Mouse (Mus musculus): ENCODE data around the gene Snx15. TPM values are rescaled to one million over a fixed set of nuclear protein-coding genes. Genes with fewer than 3 reads are reported as not detected.

The Snx15 gene
- polyA plus RNA-seq, 1 experiment from 2014 or later, result 64.3 TPM

- ATAC-seq, result no peak
- no peaks in the 10 kb centered on the region for H3K27me3 ChIP-seq (replicated peaks; ENCODE audit: control insufficient read depth, insufficient read depth, low read length)
- peak overlapping the region; percentile 61 for H3K4me3 ChIP-seq (ENCODE audit: low read length)
- no peaks in the 10 kb centered on the region for H3K9me3 ChIP-seq (ENCODE audit: control insufficient read depth, low read length)
- no peaks in the 10 kb centered on the region for H3K4me1 ChIP-seq (ENCODE audit: control insufficient read depth, insufficient read depth, low read depth, low read length)
- peak overlapping the region; percentile 91; the same call in 1 of the 2 replicates for H3K27ac ChIP-seq (ENCODE audit: low read depth, low read length)
- peak overlapping the region; percentile 61 for H3K4me2 ChIP-seq (ENCODE audit: low read length)
- H3K9ac ChIP-seq (ENCODE audit: low read depth, low read length), result peak overlapping the region; percentile 75; the same call in 1 of the 2 replicates
- H3K36me3 ChIP-seq (ENCODE audit: control insufficient read depth, insufficient read depth, low read length), result no peaks in the 10 kb centered on the region
- WGBS, result 72% methylated on average over 10 of the region's 10 CpGs
Measured at GRCm38 (mm10) chr19:6126789-6127580, 1.1 kb downstream of the Snx15 start.

GRCm38 (mm10) chr19:6126289-6126688 is 1.8 kb downstream of the Snx15 start:
- no peak overlapping the region for H3K4me3 ChIP-seq (ENCODE audit: low read length)
- WGBS, result 19% methylated on average over 4 of the region's 4 CpGs
- no peaks in the 10 kb centered on the region for H3K9me3 ChIP-seq (ENCODE audit: control insufficient read depth, low read length)
- no peak overlapping the region for H3K27ac ChIP-seq (ENCODE audit: low read depth, low read length)
- H3K27me3 ChIP-seq (replicated peaks; ENCODE audit: control insufficient read depth, insufficient read depth, low read length), result no peaks in the 10 kb centered on the region
- ATAC-seq, result no peak
- H3K4me2 ChIP-seq (ENCODE audit: low read length), result no peak overlapping the region
- H3K4me1 ChIP-seq (ENCODE audit: control insufficient read depth, insufficient read depth, low read depth, low read length), result no peaks in the 10 kb centered on the region
- H3K36me3 ChIP-seq (ENCODE audit: control insufficient read depth, insufficient read depth, low read length), result no peaks in the 10 kb centered on the region
- no peak overlapping the region for H3K9ac ChIP-seq (ENCODE audit: low read depth, low read length)

GRCm38 (mm10) chr19:6124898-6125297 is 3.2 kb downstream of the Snx15 start:
- Histone ChIP-seq H3K4me2 (ENCODE audit: low read length) (no peak overlapping the region), H3K9me3 (ENCODE audit: control insufficient read depth, low read length) (no peaks in the 10 kb centered on the region), H3K27me3 (replicated peaks; ENCODE audit: control insufficient read depth, insufficient read depth, low read length) (no peaks in the 10 kb centered on the region), H3K4me3 (ENCODE audit: low read length) (no peak overlapping the region), H3K27ac (ENCODE audit: low read depth, low read length) (no peak overlapping the region), H3K4me1 (ENCODE audit: control insufficient read depth, insufficient read depth, low read depth, low read length) (no peaks in the 10 kb centered on the region), H3K36me3 (ENCODE audit: control insufficient read depth, insufficient read depth, low read length) (0 out of 2 replicates have a peak, but pooled peaks cover 6% of the 10 kb centered on the region), H3K9ac (ENCODE audit: low read depth, low read length) (no peak overlapping the region)
- no peak for ATAC-seq
- WGBS, result 75% methylated on average over 2 of the region's 2 CpGs

- no peak overlapping the region for H3K9ac ChIP-seq (ENCODE audit: low read depth, low read length)
- WGBS, result 57% methylated on average over 8 of the region's 8 CpGs
- no peaks in the 10 kb centered on the region for H3K27me3 ChIP-seq (replicated peaks; ENCODE audit: control insufficient read depth, insufficient read depth, low read length)
- no peak overlapping the region for H3K4me3 ChIP-seq (ENCODE audit: low read length)
- 0 out of 2 replicates have a peak, but pooled peaks cover 6% of the 10 kb centered on the region for H3K36me3 ChIP-seq (ENCODE audit: control insufficient read depth, insufficient read depth, low read length)
- peaks cover 4% of the 10 kb centered on the region for H3K4me1 ChIP-seq (ENCODE audit: control insufficient read depth, insufficient read depth, low read depth, low read length)
- H3K27ac ChIP-seq (ENCODE audit: low read depth, low read length), result 0 out of 2 replicates have a peak overlapping the region, but pooled peaks have one; percentile 16
- H3K9me3 ChIP-seq (ENCODE audit: control insufficient read depth, low read length), result no peaks in the 10 kb centered on the region
- ATAC-seq, result no peak
- no peak overlapping the region for H3K4me2 ChIP-seq (ENCODE audit: low read length)
Measured at GRCm38 (mm10) chr19:6123330-6123729, 4.8 kb downstream of the Snx15 start.

GRCm38 (mm10) chr19:6121761-6122160 is 6.3 kb downstream of the Snx15 start:
- H3K27ac ChIP-seq (ENCODE audit: low read depth, low read length), result no peak overlapping the region
- H3K4me1 ChIP-seq (ENCODE audit: control insufficient read depth, insufficient read depth, low read depth, low read length), result peaks cover 11% of the 10 kb centered on the region
- H3K4me2 ChIP-seq (ENCODE audit: low read length), result no peak overlapping the region
- no peak overlapping the region for H3K9ac ChIP-seq (ENCODE audit: low read depth, low read length)
- no peaks in the 10 kb centered on the region for H3K9me3 ChIP-seq (ENCODE audit: control insufficient read depth, low read length)
- 0 out of 2 replicates have a peak, but pooled peaks cover 6% of the 10 kb centered on the region for H3K36me3 ChIP-seq (ENCODE audit: control insufficient read depth, insufficient read depth, low read length)
- 40% methylated on average over 18 of the region's 19 CpGs for WGBS
- ATAC-seq, result no peak
- H3K4me3 ChIP-seq (ENCODE audit: low read length), result no peak overlapping the region
- H3K27me3 ChIP-seq (replicated peaks; ENCODE audit: control insufficient read depth, insufficient read depth, low read length), result no peaks in the 10 kb centered on the region

- Histone ChIP-seq H3K9me3 (ENCODE audit: control insufficient read depth, low read length) (no peaks in the 10 kb centered on the region), H3K36me3 (ENCODE audit: control insufficient read depth, insufficient read depth, low read length) (peaks cover 23% of the 10 kb centered on the region), H3K27ac (ENCODE audit: low read depth, low read length) (peak overlapping the region; percentile 94), H3K4me1 (ENCODE audit: control insufficient read depth, insufficient read depth, low read depth, low read length) (peaks cover 15% of the 10 kb centered on the region), H3K27me3 (replicated peaks; ENCODE audit: control insufficient read depth, insufficient read depth, low read length) (no peaks in the 10 kb centered on the region), H3K9ac (ENCODE audit: low read depth, low read length) (peak overlapping the region; percentile 90), H3K4me2 (ENCODE audit: low read length) (peak overlapping the region; percentile 90), H3K4me3 (ENCODE audit: low read length) (peak overlapping the region; percentile 89)
- ATAC-seq, result peak; percentile 66; the same call in 1 of the 2 replicates
- under 1% methylated on average over 8 of the region's 8 CpGs for WGBS
Measured at GRCm38 (mm10) chr19:6118677-6119185, 9.4 kb downstream of the Snx15 start.

GRCm38 (mm10) chr19:6117986-6118676 is 10.0 kb downstream of the Snx15 start, which contains the start of gene Sac3d1:
Sac3d1 (minus strand) TSS chr19:6118650.
- Histone ChIP-seq H3K4me1 (ENCODE audit: control insufficient read depth, insufficient read depth, low read depth, low read length) (peaks cover 15% of the 10 kb centered on the region), H3K27ac (ENCODE audit: low read depth, low read length) (peak within 1 kb of the TSS; percentile 94), H3K4me2 (ENCODE audit: low read length) (peak within 1 kb of the TSS; percentile 90), H3K4me3 (ENCODE audit: low read length) (peak within 1 kb of the TSS; percentile 89), H3K9me3 (ENCODE audit: control insufficient read depth, low read length) (no peaks in the 10 kb centered on the region), H3K27me3 (replicated peaks; ENCODE audit: control insufficient read depth, insufficient read depth, low read length) (no peaks in the 10 kb centered on the region), H3K36me3 (ENCODE audit: control insufficient read depth, insufficient read depth, low read length) (peaks cover 23% of the 10 kb centered on the region), H3K9ac (ENCODE audit: low read depth, low read length) (peak within 1 kb of the TSS; percentile 90)
- ATAC-seq, result peak; percentile 90
- WGBS, result under 1% methylated on average over 55 of the region's 77 CpGs

- H3K27me3 ChIP-seq (replicated peaks; ENCODE audit: control insufficient read depth, insufficient read depth, low read length), result no peaks in the 10 kb centered on the region
- no peak for ATAC-seq
- WGBS, result 5% methylated on average over 32 of the region's 32 CpGs
- H3K4me3 ChIP-seq (ENCODE audit: low read length), result peak overlapping the region; percentile 89
- peak overlapping the region; percentile 94 for H3K27ac ChIP-seq (ENCODE audit: low read depth, low read length)
- peaks cover 15% of the 10 kb centered on the region for H3K4me1 ChIP-seq (ENCODE audit: control insufficient read depth, insufficient read depth, low read depth, low read length)
- H3K36me3 ChIP-seq (ENCODE audit: control insufficient read depth, insufficient read depth, low read length), result peaks cover 23% of the 10 kb centered on the region
- H3K9me3 ChIP-seq (ENCODE audit: control insufficient read depth, low read length), result no peaks in the 10 kb centered on the region
- H3K9ac ChIP-seq (ENCODE audit: low read depth, low read length), result peak overlapping the region; percentile 90
- H3K4me2 ChIP-seq (ENCODE audit: low read length), result peak overlapping the region; percentile 90
Measured at GRCm38 (mm10) chr19:6117346-6117985, 10.6 kb downstream of the Snx15 start.

Data from hindbrain, embryonic 16.5 days (tissue).